Mouse (Mus musculus) heart, postnatal 25 days (tissue): ENCODE measurements at regions not wholly inside any gene's neighbourhood (a gene's known extent, or its start where the extent isn't known, plus 50 kb on each side); places are given as distances from the start of the nearest gene placed in this dataset.

ENCODE experiments used
- DNase-seq: peaks from one replicate; pipeline ENCODE4 v3.0.0; 2022; ENCODE audit warnings: low spot score
- intact Hi-C: fragments of 180-260 bp; cut with DNase I; formaldehyde crosslinking; loops from one replicate; pipeline ENCODE4 v1.15.1; 2025

DNA sequence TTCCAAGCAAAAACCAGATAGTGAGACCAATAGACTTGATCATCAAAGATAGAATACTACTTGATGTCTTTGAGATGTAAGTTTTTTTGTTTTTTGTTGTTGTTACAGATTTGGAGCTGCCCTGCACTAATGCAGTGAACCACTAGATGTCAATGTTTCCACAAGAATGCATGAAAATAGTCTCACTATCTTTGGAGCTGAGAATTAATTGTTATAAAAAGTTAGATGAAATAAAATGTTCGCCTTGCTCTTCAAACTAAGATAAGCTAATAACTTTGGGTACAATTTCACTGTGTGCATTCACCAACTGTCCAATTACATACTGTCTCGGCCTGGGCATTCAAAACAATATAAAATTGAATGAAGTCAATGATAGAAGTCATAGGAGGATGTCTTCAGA lies 223.2 kb upstream of the Agtr1b start:
- DNase-seq: no peak

DNA sequence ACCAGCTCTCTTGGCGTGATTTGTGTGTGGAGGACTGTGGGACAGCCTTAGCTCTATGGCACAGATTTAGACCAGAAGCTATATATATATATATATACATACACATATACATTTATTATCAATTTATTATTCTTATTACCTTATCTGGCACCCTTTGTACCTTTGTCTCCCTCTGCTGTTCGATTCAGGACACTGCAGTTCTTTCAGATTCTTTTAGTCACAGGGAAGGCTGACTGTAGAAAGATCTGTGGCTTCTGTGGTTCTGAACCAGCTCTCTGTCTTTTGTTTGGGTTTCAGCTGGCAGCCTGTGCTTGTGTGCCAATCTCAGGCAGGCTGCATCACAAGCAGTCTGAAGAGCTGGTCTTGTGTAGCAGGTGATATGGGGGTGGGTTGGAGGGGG lies 184.6 kb upstream of the Agtr1b start:
- intact Hi-C loops: no loop called here
- DNase-seq: no peak

More for the DNA sequence above, 223.2 kb upstream of the Agtr1b start:
- intact Hi-C loops: no loop called here

DNA sequence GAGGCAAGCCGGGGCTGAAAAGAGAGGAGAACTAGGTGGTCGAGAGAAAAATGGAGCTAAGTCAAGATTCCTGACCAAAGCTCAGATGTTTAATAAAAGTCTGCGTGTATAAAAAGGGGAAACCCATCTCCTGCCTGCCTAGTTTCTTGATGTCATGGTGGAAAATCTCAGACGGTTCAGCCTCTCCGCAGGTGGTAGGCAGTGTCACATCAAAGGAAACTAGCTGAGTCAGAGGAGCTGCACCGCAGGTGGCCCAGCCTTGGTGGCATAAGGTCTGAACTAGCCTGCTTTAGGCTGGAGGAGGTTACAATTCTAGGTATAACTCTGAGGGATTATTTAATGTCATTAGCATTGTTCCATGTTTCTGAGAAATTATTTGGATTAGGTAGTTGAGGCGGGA lies 177.0 kb upstream of the Agtr1b start:
- DNase-seq: no peak
- intact Hi-C loops: no loop called here

DNA sequence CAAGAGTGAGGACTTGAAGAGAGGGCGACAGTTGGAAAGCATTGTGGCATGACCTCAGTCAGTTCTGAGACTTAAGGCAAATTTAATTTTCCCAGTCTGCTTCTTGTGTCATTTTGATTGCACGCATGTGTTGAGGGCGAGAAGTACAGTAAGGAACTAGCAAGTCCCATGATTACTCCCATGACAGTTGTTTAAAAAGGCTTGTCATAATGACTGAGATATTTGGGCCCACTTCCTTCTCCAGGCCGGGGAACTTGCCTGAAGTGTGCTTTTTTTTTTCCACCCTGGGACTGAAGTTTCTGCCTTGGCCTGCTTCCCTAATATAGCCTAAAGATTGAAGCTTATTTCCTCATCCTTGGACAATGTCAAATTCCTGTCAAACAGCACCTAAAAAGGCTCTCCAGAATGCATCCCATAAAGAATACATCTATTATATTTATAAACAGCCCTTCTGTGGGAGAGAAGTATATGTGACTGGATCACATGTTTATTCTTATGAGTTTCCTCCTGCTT lies 171.6 kb upstream of the Agtr1b start:
- no peak for DNase-seq
- intact Hi-C loops: no loop called here

DNA sequence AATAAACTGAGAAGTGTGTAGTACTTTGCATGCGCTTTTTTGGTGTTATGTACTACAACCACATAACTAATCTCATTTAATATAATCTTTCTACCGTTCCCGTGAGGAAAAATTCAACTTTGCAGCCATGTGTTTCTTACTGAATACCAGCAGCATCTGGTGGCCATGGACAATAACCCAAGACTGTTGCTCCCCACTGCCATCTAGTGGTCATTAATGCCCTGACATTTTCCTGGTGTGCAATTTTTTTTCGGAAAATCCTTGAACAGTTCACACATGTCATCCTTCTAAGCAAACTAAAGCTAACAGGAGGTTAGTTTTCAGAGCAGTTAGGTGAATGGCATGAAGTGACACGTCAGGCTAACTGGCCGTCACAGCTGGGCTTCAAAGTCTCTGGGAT lies 153.8 kb upstream of the Agtr1b start:
- intact Hi-C loops: no loop called here
- no peak for DNase-seq

DNA sequence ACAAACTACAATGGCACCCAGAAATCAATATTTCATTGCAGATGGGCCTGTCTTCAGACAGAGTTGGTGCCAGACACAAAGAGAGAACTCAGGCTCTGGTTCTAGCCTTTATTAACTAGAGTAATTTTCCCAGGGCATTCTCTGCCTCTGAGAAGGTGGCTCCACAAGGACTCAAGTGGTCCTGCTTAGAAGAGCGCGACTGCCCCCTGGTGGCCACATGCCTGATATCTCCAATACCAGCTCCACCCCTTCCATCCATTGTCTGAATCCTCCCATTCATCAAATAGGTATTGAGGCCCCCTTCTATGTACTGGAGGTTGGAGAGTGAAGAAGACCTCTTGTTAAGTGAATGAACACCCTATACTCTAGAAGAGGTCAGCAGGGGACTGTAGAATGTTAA lies 142.2 kb upstream of the Agtr1b start:
- DNase-seq: no peak
- intact Hi-C loops: loop anchor here (5.0 kb wide), 1 partner anchor 252 kb away; no protein-coding TSS in a partner anchor

DNA sequence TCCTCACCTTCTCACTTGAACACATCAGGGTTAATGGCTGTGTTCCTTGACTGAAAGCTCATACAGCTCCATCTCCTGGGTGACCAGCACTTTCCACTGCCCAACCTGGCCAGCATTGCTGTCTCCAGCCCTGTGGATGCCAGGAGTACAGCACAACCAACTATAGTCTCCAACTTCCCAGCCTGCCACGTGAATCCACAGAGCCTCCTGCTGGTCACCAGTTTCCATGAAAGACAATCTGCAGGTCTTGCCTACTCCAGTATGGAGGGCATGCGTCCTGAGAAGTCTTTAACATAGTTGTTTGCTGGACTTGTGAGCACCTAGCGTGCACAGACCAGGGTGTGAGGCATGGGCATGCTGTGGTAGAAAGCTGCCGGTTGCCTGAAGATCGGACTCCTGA lies 138.6 kb upstream of the Agtr1b start:
- intact Hi-C loops: loop anchor here (5.0 kb wide), 1 partner anchor 248 kb away; no protein-coding TSS in a partner anchor
- DNase-seq: no peak
